Mouse (Mus musculus) MEL (cell line): Measurements from ENCODE around the gene Rps6ka4.

Experiments
- CTCF ChIP-seq, 3 experiments: IDR thresholded peaks in 2 of 3; conservative IDR thresholded peaks in 1 of 3; 2 replicates each; pipeline ENCODE4 v1.5.1; 2011 to 2012; ENCODE audit warnings: low read length in 3 of 3, low read depth in 2 of 3, mild to moderate bottlenecking in 2 of 3, improper control_type of control experiment in 1 of 3, inconsistent platforms in 1 of 3, mixed read lengths in 1 of 3, moderate library complexity in 1 of 3; ENCODE audit not compliant: control insufficient read depth in 1 of 3, insufficient read depth in 1 of 3, poor library complexity in 1 of 3, severe bottlenecking in 1 of 3
- EP300 ChIP-seq, 2 experiments: IDR thresholded peaks; 2 replicates each; pipeline ENCODE4 v1.6.1; 2011; ENCODE audit warnings: improper control_type of control experiment in 2 of 2, low read length in 2 of 2, low read depth in 1 of 2, mild to moderate bottlenecking in 1 of 2

DNA sequence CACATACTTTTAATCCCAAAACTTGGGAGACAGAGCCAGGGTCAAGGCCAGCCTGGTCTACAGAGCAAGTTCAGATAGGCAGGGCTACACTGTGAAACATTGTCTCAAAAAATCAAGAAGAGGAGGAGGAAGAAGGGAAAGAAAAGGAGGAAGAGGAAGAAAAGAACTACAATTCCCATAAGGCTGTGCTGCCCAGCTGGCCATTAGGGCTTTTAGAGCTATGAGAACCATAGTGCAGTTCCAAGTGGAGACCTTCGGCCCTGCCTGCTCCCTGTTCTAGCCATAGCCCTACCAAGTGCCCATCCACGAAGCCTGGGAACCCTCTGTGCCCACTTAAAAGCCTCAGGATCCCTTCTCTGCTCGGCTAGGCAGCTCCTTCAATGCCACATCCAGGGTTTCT, 11.1 kb upstream of the Rps6ka4 start:
- TF ChIP-seq EP300 (IDR thresholded peaks at IDR 0.05; ENCODE audit: low read depth in 1 of 2, low read length in 2 of 2), result no peak
- no peak for TF ChIP-seq CTCF (IDR thresholded peaks at IDR 0.05 in 2 of 3, conservative IDR thresholded peaks at IDR 0.05 in 1 of 3; ENCODE audit: control insufficient read depth in 1 of 3, insufficient read depth in 1 of 3, low read depth in 2 of 3, low read length in 3 of 3, poor library complexity in 1 of 3, severe bottlenecking in 1 of 3)
